In the genomic region with DNA sequence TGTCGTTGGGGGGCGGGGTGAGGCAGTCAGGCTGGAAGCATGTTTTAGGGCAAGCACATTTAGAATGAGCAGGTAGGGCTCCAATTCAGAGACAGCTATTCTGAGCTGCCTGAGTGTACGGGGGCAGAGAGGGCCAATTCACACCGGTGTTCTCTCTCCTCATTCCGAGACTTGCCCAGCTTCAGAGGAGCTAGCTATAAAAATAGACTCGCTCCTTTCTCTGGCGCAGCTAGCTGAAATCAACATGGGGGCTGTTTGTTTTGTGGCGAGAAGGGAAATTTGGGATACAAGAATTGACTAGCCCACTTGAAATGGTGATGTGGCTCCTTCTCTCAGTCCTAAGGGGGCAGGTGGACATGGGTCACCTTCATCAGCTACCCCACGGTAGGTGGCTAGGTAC, we compare ENCODE assay signal across 9 mouse cellular contexts.
"Had no signal": no experiment of that assay in that cellular context is flagged by ENCODE, and none has a peak within 500 bp of the region (broad histone marks: within the 10 kb centered on the region; RNA-seq: fewer than 3 reads in every experiment).

No protein-coding gene starts in this region.

- DNase-seq: liver, postnatal 0 days; lung, adult 2 months; lung, postnatal 14 days; lung, postnatal 36 days; thymus, adult 2 months; thymus, postnatal 25 days had no signal

- ATAC-seq: liver, postnatal 0 days; lung, postnatal 0 days; midbrain, embryonic 13.5 days; midbrain, embryonic 15.5 days had no signal
